Mouse (Mus musculus) thymus, postnatal 0 days (tissue): Measurements from ENCODE around the gene Anxa9. TPM values are rescaled to one million over a fixed set of nuclear protein-coding genes. Genes with fewer than 3 reads are reported as not detected.

ENCODE experiments used
- DNase-seq: peaks from one replicate; pipeline ENCODE4 v3.0.0-alpha.2; 2015; ENCODE audit warnings: low spot score
- polyA plus RNA-seq: library from polyadenylated mRNA; unstranded; fragments of >200 nt; fragmentation: Nextera tagmentation; extraction: Ambion mirVana; gene quantifications from 2 replicates; pipeline ENCODE4 v1.2.1, GENCODE M21; 2015

The Anxa9 gene
- polyA plus RNA-seq, 1 experiment from 2014 or later: 0.73 TPM

DNA sequence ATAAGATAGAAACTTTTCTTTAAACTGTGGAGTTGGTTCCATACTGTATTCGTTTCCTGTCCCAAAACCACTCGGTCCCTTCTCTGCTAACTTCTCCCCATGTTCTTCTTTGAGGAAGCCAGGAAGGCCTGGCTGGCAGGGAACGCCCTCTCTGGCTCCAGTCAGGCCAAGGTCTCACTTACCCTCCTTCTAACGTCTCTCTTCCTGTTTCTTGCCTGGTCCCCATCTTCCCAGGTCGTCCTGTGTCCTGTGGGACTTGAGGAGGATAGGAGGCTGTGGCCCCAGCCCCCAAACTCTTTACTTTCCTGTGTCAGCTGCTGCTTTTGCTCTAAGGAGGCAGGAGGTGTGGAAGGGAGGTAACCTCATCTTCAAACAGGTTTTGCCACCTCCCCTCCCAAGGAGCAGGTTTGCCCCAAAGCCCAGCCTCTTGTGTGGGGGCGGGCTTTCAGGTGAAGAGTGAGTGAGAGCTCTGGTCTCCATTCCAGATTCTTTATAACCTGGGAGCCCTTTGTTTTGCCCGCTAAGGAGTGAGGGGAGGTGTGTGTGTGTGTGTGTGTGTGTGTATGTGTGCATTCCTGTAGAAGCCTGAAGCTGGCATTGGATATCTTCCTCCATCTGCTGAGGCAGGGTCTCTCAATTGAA is 56.1 kb downstream of the Anxa9 start, which contains the start of gene Bnipl:
Bnipl (minus strand) TSS at position 411 of the 642 bp plus-strand sequence.
- DNase-seq: no peak

DNA sequence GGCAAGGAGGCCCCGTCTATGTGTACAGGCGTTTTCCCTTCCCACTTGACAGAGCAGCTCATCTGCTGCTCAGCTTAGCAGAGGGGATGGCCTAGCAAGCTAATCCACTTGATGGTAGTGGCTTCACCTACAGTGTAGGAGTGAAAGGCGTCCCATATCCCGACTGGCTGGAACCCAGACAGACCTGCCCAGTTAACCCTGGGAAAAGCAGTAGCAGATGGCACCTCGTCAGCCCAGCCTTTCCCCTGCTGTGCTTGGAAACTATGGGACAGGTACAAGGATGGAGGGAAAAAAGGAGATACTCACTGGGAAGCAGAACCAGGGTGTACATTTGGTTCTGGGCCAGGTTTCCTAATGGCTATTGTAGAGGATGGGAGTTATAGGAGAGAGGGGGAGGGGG is 56.6 kb downstream of the Anxa9 start:
- no peak for DNase-seq

DNA sequence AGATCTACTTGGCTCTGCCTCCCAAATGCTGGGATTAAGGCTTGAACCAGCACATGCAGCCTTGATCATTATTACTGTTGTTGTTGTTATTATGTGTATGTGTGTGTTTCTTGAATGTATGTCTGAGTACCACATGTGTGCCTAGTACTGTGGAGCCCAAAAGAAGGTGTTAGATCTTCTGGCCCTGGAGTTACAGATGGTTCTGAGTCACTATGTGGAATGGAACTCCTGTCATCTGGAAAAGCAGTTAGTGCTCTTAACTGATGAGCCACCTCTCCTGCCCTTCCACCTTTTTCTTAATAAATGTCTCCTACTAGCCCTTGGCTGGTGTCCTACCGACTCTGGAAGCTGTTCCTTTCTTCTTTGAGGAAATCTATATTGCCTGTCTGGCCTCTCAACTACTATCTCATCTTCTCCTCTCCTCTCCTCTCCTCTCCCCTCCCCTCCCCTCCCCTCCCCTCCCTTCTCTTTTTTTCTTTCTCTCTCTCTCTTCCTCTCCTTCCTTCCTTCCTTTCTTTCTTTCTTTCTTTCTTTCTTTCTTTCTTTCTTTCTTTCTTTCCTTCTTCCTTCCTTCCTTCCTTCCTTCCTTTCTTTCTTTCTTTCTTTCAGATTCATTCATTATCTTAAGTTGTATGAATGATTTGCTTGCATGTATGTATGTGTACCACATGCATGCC is 59.2 kb downstream of the Anxa9 start:
- no peak for DNase-seq

DNA sequence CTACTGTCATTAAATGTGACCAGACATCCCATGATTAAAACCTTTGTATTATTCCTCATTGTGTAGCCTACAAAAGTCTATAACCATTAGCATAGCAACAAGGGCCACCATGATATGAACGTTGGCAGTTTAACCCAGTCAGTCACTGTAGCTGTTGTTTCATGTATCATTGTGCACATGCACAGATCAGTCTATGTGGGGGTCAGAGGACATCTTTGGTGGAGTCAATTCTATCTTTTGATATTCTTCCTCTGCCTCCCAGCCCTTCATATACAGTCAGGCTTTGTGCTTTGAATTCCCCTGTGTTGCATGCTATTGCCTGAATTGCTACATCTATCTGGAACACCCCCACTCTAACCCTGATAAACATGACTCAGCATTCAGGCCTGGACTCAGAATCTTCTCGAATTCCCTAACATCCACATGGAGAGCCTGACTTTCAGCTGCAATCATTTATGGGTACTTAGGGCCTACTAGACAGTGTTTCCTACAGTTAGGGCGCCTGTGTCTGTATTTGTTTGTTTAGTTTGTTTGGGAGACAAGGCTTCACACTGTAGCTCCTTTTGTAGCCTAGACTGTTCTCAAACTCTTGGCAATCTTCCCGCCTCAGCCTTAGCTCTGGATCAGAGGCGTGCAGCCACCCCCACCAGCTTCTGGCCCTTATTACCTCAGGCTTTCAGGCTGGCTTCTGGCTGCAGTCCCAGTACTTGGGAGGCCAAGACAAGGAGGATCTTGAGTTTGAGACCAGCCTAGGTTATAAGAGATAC is 60.3 kb downstream of the Anxa9 start:
- DNase-seq: no peak

Other genes starting within 250 kb of the Anxa9 start
- 19.9 and 22.6 TPM in 2 replicates for gene Pip5k1a, start 200.2 kb downstream of the Anxa9 start, polyA plus RNA-seq
- 86.1 and 93.6 TPM in 2 replicates for gene Vps72, start 196.2 kb downstream of the Anxa9 start, polyA plus RNA-seq
- gene Tmod4, start 182.7 kb downstream of the Anxa9 start, polyA plus RNA-seq: 1.6 and 1.8 TPM in 2 replicates
- 77.4 and 81.3 TPM in 2 replicates for gene Scnm1, start 173.2 kb downstream of the Anxa9 start, polyA plus RNA-seq
- 21.1 and 23.4 TPM in 2 replicates for gene Lysmd1, start 173.1 kb downstream of the Anxa9 start, polyA plus RNA-seq
- 39.0 and 41.2 TPM in 2 replicates for gene Tnfaip8l2, start 164.8 kb downstream of the Anxa9 start, polyA plus RNA-seq
- gene Sema6c, start 146.7 kb downstream of the Anxa9 start, polyA plus RNA-seq: 1.1 and 1.4 TPM in 2 replicates
- 9.3 and 13.8 TPM in 2 replicates for gene Gabpb2, start 89.3 kb downstream of the Anxa9 start, polyA plus RNA-seq
- 167 and 178 TPM in 2 replicates for gene Cdc42se1, start 78.4 kb downstream of the Anxa9 start, polyA plus RNA-seq
- gene Mllt11, start 75.0 kb downstream of the Anxa9 start, polyA plus RNA-seq: 14.0 and 15.7 TPM in 2 replicates
- 0.32 and 0.39 TPM in 2 replicates for gene Gm128, start 65.6 kb downstream of the Anxa9 start, polyA plus RNA-seq
- 0.35 and 0.40 TPM in 2 replicates for gene Bnipl, start 56.0 kb downstream of the Anxa9 start, polyA plus RNA-seq
- 20.1 and 22.8 TPM in 2 replicates for gene Mindy1, start 25.8 kb downstream of the Anxa9 start, polyA plus RNA-seq
- 9.0 and 10.1 TPM in 2 replicates for gene Prune1, start 25.1 kb downstream of the Anxa9 start, polyA plus RNA-seq
- gene Cers2, start 7.6 kb upstream of the Anxa9 start, polyA plus RNA-seq: 120 and 126 TPM in 2 replicates
- 22.6 and 23.8 TPM in 2 replicates for gene Setdb1, start 50.0 kb upstream of the Anxa9 start, polyA plus RNA-seq
- not detected in 2 replicates for gene 4930558C23Rik, start 95.7 kb upstream of the Anxa9 start, polyA plus RNA-seq
- gene Arnt, start 127.2 kb upstream of the Anxa9 start, polyA plus RNA-seq: 19.7 and 20.2 TPM in 2 replicates
- 4.4 and 4.5 TPM in 2 replicates for gene Ctsk, start 192.1 kb upstream of the Anxa9 start, polyA plus RNA-seq
- gene Ctss, start 219.6 kb upstream of the Anxa9 start, polyA plus RNA-seq: 78.1 and 79.8 TPM in 2 replicates